Mouse (Mus musculus): ENCODE measurements around the gene Hrh1. TPM values are rescaled to one million over a fixed set of nuclear protein-coding genes. Genes with fewer than 3 reads are reported as not detected.
A peak's percentile ranks its signal among the peaks of the same experiment; 100 is the strongest.

Hrh1 gene
- polyA plus RNA-seq, 1 experiment = 2.3 TPM

- Histone ChIP-seq H3K36me3 (ENCODE audit: control insufficient read depth, insufficient read depth, low read length) (no peaks in the 10 kb centered on the region), H3K4me1 (ENCODE audit: control insufficient read depth, insufficient read depth, insufficient read length, low read length) (peaks cover 36% of the 10 kb centered on the region), H3K27ac (ENCODE audit: insufficient read depth, low read depth, low read length) (no peak overlapping the region), H3K4me3 (ENCODE audit: low read depth, low read length) (no peak overlapping the region), H3K27me3 (ENCODE audit: control insufficient read depth, insufficient read depth, low read length) (no peaks in the 10 kb centered on the region)
- TF ChIP-seq POLR2A (IDR thresholded peaks at IDR 0.05; ENCODE audit: low read depth, low read length) = no peak
- no peak for TF ChIP-seq CTCF (IDR thresholded peaks at IDR 0.05; ENCODE audit: extremely low read depth, insufficient read length, insufficient replicate concordance, low read depth, low read length)
Observed at GRCm38 (mm10) chr6:114421061-114421460, 23.3 kb downstream of the Hrh1 start.

- Histone ChIP-seq H3K27ac (ENCODE audit: insufficient read depth, low read depth, low read length) (peak overlapping the region; percentile 10; the same call in 1 of the 2 replicates), H3K4me3 (ENCODE audit: low read depth, low read length) (no peak overlapping the region), H3K36me3 (ENCODE audit: control insufficient read depth, insufficient read depth, low read length) (no peaks in the 10 kb centered on the region), H3K4me1 (ENCODE audit: control insufficient read depth, insufficient read depth, insufficient read length, low read length) (peaks cover 35% of the 10 kb centered on the region), H3K27me3 (ENCODE audit: control insufficient read depth, insufficient read depth, low read length) (no peaks in the 10 kb centered on the region)
- TF ChIP-seq CTCF (IDR thresholded peaks at IDR 0.05; ENCODE audit: extremely low read depth, insufficient read length, insufficient replicate concordance, low read depth, low read length) = no peak
- TF ChIP-seq POLR2A (IDR thresholded peaks at IDR 0.05; ENCODE audit: low read depth, low read length) = no peak
- WGBS = 25% methylated on average over 9 of the region's 9 CpGs
Observed at GRCm38 (mm10) chr6:114423051-114423676, 25.4 kb downstream of the Hrh1 start.

- Histone ChIP-seq H3K27me3 (ENCODE audit: control insufficient read depth, insufficient read depth, low read length) (no peaks in the 10 kb centered on the region), H3K4me1 (ENCODE audit: control insufficient read depth, insufficient read depth, insufficient read length, low read length) (peaks cover 25% of the 10 kb centered on the region), H3K27ac (ENCODE audit: insufficient read depth, low read depth, low read length) (no peak overlapping the region), H3K36me3 (ENCODE audit: control insufficient read depth, insufficient read depth, low read length) (no peaks in the 10 kb centered on the region), H3K4me3 (ENCODE audit: low read depth, low read length) (no peak overlapping the region)
- no peak for TF ChIP-seq POLR2A (IDR thresholded peaks at IDR 0.05; ENCODE audit: low read depth, low read length)
- no peak for TF ChIP-seq CTCF (IDR thresholded peaks at IDR 0.05; ENCODE audit: extremely low read depth, insufficient read length, insufficient replicate concordance, low read depth, low read length)
- WGBS = 50% methylated on average over 5 of the region's 5 CpGs
Observed at GRCm38 (mm10) chr6:114425343-114425742, 27.6 kb downstream of the Hrh1 start.

GRCm38 (mm10) chr6:114427641-114428040, 29.9 kb downstream of the Hrh1 start:
- WGBS = 71% methylated on average over 13 of the region's 13 CpGs
- H3K27me3 ChIP-seq (ENCODE audit: control insufficient read depth, insufficient read depth, low read length) = no peaks in the 10 kb centered on the region
- no peak overlapping the region for H3K4me3 ChIP-seq (ENCODE audit: low read depth, low read length)
- TF ChIP-seq CTCF (IDR thresholded peaks at IDR 0.05; ENCODE audit: extremely low read depth, insufficient read length, insufficient replicate concordance, low read depth, low read length) = no peak
- H3K4me1 ChIP-seq (ENCODE audit: control insufficient read depth, insufficient read depth, insufficient read length, low read length) = peaks cover 19% of the 10 kb centered on the region
- no peak overlapping the region for H3K27ac ChIP-seq (ENCODE audit: insufficient read depth, low read depth, low read length)
- no peaks in the 10 kb centered on the region for H3K36me3 ChIP-seq (ENCODE audit: control insufficient read depth, insufficient read depth, low read length)

- H3K27me3 ChIP-seq (ENCODE audit: control insufficient read depth, insufficient read depth, low read length) = no peaks in the 10 kb centered on the region
- H3K27ac ChIP-seq (ENCODE audit: insufficient read depth, low read depth, low read length) = no peak overlapping the region
- peaks cover 13% of the 10 kb centered on the region for H3K4me1 ChIP-seq (ENCODE audit: control insufficient read depth, insufficient read depth, insufficient read length, low read length)
- TF ChIP-seq POLR2A (IDR thresholded peaks at IDR 0.05; ENCODE audit: low read depth, low read length) (no peak), CTCF (IDR thresholded peaks at IDR 0.05; ENCODE audit: extremely low read depth, insufficient read length, insufficient replicate concordance, low read depth, low read length) (no peak)
- 73% methylated on average over 16 of the region's 16 CpGs for WGBS
- H3K36me3 ChIP-seq (ENCODE audit: control insufficient read depth, insufficient read depth, low read length) = no peaks in the 10 kb centered on the region
- H3K4me3 ChIP-seq (ENCODE audit: low read depth, low read length) = no peak overlapping the region
Observed at GRCm38 (mm10) chr6:114428831-114429230, 31.1 kb downstream of the Hrh1 start.

- Histone ChIP-seq H3K36me3 (ENCODE audit: control insufficient read depth, insufficient read depth, low read length) (no peaks in the 10 kb centered on the region), H3K27me3 (ENCODE audit: control insufficient read depth, insufficient read depth, low read length) (no peaks in the 10 kb centered on the region), H3K4me3 (ENCODE audit: low read depth, low read length) (no peak overlapping the region), H3K27ac (ENCODE audit: insufficient read depth, low read depth, low read length) (no peak overlapping the region), H3K4me1 (ENCODE audit: control insufficient read depth, insufficient read depth, insufficient read length, low read length) (peaks cover 9% of the 10 kb centered on the region)
- TF ChIP-seq CTCF (IDR thresholded peaks at IDR 0.05; ENCODE audit: extremely low read depth, insufficient read length, insufficient replicate concordance, low read depth, low read length) = no peak
- TF ChIP-seq POLR2A (IDR thresholded peaks at IDR 0.05; ENCODE audit: low read depth, low read length) = no peak
- WGBS = 39% methylated on average over 3 of the region's 3 CpGs
Observed at GRCm38 (mm10) chr6:114432591-114432990, 34.9 kb downstream of the Hrh1 start.

- WGBS = 85% methylated on average over 5 of the region's 5 CpGs
Observed at GRCm38 (mm10) chr6:114434524-114434923, 36.8 kb downstream of the Hrh1 start.

More at GRCm38 (mm10) chr6:114434524-114434923, 36.8 kb downstream of the Hrh1 start:
- Histone ChIP-seq H3K4me1 (ENCODE audit: control insufficient read depth, insufficient read depth, insufficient read length, low read length) (peaks cover 2% of the 10 kb centered on the region; the same call in 1 of the 2 replicates), H3K36me3 (ENCODE audit: control insufficient read depth, insufficient read depth, low read length) (no peaks in the 10 kb centered on the region), H3K27ac (ENCODE audit: insufficient read depth, low read depth, low read length) (no peak overlapping the region), H3K4me3 (ENCODE audit: low read depth, low read length) (no peak overlapping the region), H3K27me3 (ENCODE audit: control insufficient read depth, insufficient read depth, low read length) (no peaks in the 10 kb centered on the region)
- no peak for TF ChIP-seq POLR2A (IDR thresholded peaks at IDR 0.05; ENCODE audit: low read depth, low read length)
- TF ChIP-seq CTCF (IDR thresholded peaks at IDR 0.05; ENCODE audit: extremely low read depth, insufficient read length, insufficient replicate concordance, low read depth, low read length) = no peak
